Mouse (Mus musculus): ENCODE data around the gene B230118H07Rik. TPM values are rescaled to one million over a fixed set of nuclear protein-coding genes. Genes with fewer than 3 reads are reported as not detected.

The B230118H07Rik gene
- total and polyA plus RNA-seq, 3 experiments: 5.0 to 12.6 (median 9.7) TPM

DNA sequence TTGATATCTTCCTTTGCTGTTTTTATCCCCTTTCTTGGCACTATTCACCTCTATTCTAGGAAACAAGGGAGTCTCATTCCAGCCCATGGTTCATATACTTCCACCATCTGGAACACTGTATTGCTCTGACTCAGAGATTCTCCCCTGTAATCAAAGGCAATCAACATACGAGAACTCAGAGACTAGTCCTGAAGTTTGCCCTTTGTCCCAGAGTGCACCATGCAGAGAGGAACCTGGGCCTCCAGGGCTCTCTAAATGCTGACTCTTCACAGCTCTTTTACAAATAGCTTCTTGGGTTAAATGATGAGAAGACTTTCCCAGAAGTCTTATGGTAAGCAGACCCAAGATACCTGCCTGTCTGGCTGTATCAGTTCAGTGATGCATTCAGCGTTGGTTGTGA, 11.2 kb upstream of the B230118H07Rik start:
- TF ChIP-seq ETS1 (conservative IDR thresholded peaks at IDR 0.05; ENCODE audit: low read depth, low read length) (no peak), PAX5 (IDR thresholded peaks at IDR 0.05; ENCODE audit: low read length) (no peak)
- H3K27ac ChIP-seq (ENCODE audit: insufficient read depth, low read depth): no peak overlapping the region
- no peak overlapping the region for H3K9ac ChIP-seq (ENCODE audit: insufficient read depth, low read depth)
- H3K9me3 ChIP-seq (replicated peaks; ENCODE audit: low read length): no peaks in the 10 kb centered on the region
- peaks cover 21% of the 10 kb centered on the region for H3K27me3 ChIP-seq (replicated peaks)
- no peak for DNase-seq (ENCODE audit: extremely low read depth)
- dilution Hi-C loops (cut with MboI; ENCODE audit: extremely low pct_ligation_motif_present, extremely low pct_unique_long_range_greater_than_20kb, low sequenced_read_pairs) (no loop called here), in situ Hi-C loops (cut with MboI; ENCODE audit: low pct_ligation_motif_present, low pct_unique_long_range_greater_than_20kb, low sequenced_read_pairs) (no loop called here)
- no peaks in the 10 kb centered on the region for H3K4me1 ChIP-seq (ENCODE audit: control insufficient read depth in 1 of 2, insufficient read depth in 2 of 2)
- no peaks in the 10 kb centered on the region for H3K79me2 ChIP-seq (replicated peaks; ENCODE audit: control insufficient read depth, extremely low read depth, insufficient read depth, poor library complexity, severe bottlenecking)
- no peak overlapping the region for H3K4me3 ChIP-seq (replicated peaks in 1 of 3; ENCODE audit: low read depth in 2 of 3, low read length in 2 of 3, poor library complexity in 1 of 3)
- H3K4me2 ChIP-seq (ENCODE audit: insufficient read depth, low read depth, poor library complexity, severe bottlenecking): no peak overlapping the region
- no peaks in the 10 kb centered on the region for H3K36me3 ChIP-seq (replicated peaks in 1 of 2; ENCODE audit: control insufficient read depth in 1 of 2, insufficient read depth in 1 of 2, low read length in 1 of 2)

DNA sequence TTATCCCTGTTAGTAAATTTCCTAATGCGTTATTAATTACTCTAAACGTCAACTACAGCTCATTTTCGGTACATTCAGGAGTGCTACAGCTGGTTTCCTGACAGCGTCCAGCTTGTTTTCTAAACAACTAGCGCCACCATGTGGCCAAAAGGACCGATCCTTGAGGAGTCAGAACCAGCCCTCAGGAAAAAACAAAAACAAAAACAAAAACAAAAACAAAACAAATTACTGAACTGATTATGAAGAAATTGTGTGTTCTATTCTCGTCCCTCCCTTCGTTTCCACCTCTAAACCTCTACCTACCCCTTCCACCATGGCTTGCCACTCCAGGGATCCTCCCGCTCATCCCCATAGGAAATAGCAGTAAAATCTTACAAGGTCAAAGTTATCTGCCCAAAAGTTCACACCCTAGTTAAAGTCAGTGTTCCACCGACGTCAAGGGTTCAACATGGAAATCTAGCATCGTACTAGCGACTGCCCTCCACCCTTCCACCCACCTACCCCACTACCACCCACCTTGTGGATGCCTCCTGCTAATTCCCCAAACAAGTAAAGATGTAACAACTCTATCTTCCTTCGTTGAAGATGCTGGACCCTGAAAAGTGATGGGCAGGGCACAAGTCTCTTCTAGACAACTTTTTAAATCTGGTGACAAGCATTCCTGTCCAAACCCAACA, 3.7 kb upstream of the B230118H07Rik start:
- Histone ChIP-seq H3K9ac (ENCODE audit: insufficient read depth, low read depth) (no peak overlapping the region), H3K4me3 (replicated peaks in 1 of 3; ENCODE audit: low read depth in 2 of 3, low read length in 2 of 3, poor library complexity in 1 of 3) (no peak overlapping the region), H3K27ac (ENCODE audit: insufficient read depth, low read depth) (no peak overlapping the region), H3K4me1 (ENCODE audit: control insufficient read depth in 1 of 2, insufficient read depth in 2 of 2) (no peaks in the 10 kb centered on the region), H3K9me3 (replicated peaks; ENCODE audit: low read length) (no peaks in the 10 kb centered on the region), H3K27me3 (replicated peaks) (peaks cover 51% of the 10 kb centered on the region), H3K4me2 (ENCODE audit: insufficient read depth, low read depth, poor library complexity, severe bottlenecking) (no peak overlapping the region; the same call in 1 of the 2 replicates), H3K36me3 (replicated peaks in 1 of 2; ENCODE audit: control insufficient read depth in 1 of 2, insufficient read depth in 1 of 2, low read length in 1 of 2) (no peaks in the 10 kb centered on the region), H3K79me2 (replicated peaks; ENCODE audit: control insufficient read depth, extremely low read depth, insufficient read depth, poor library complexity, severe bottlenecking) (no peaks in the 10 kb centered on the region)
- dilution Hi-C loops (cut with MboI; ENCODE audit: extremely low pct_ligation_motif_present, extremely low pct_unique_long_range_greater_than_20kb, low sequenced_read_pairs) (no loop called here), in situ Hi-C loops (cut with MboI; ENCODE audit: low pct_ligation_motif_present, low pct_unique_long_range_greater_than_20kb, low sequenced_read_pairs) (no loop called here)
- peak; percentile 41 for DNase-seq (ENCODE audit: extremely low read depth)
- no peak for TF ChIP-seq IRF4 (IDR thresholded peaks at IDR 0.05; ENCODE audit: low read depth, low read length)
- peak; percentile 30 to 73; a peak in 2 of 4 replicates for TF ChIP-seq CTCF (conservative IDR thresholded peaks at IDR 0.05 in 1 of 2, IDR thresholded peaks at IDR 0.05 in 1 of 2; ENCODE audit: low read depth in 2 of 2, low read length in 2 of 2)
- peak; percentile 78 for TF ChIP-seq RAD21 (IDR thresholded peaks at IDR 0.05; ENCODE audit: low read depth, low read length)
- TF ChIP-seq JUND (conservative IDR thresholded peaks at IDR 0.05; ENCODE audit: low read depth, low read length): no peak
- TF ChIP-seq JUN (IDR thresholded peaks at IDR 0.05; ENCODE audit: insufficient read depth, low read depth, low read length): no peak
- TF ChIP-seq SMC3 (IDR thresholded peaks at IDR 0.05; ENCODE audit: low read depth, low read length): peak; percentile 61

DNA sequence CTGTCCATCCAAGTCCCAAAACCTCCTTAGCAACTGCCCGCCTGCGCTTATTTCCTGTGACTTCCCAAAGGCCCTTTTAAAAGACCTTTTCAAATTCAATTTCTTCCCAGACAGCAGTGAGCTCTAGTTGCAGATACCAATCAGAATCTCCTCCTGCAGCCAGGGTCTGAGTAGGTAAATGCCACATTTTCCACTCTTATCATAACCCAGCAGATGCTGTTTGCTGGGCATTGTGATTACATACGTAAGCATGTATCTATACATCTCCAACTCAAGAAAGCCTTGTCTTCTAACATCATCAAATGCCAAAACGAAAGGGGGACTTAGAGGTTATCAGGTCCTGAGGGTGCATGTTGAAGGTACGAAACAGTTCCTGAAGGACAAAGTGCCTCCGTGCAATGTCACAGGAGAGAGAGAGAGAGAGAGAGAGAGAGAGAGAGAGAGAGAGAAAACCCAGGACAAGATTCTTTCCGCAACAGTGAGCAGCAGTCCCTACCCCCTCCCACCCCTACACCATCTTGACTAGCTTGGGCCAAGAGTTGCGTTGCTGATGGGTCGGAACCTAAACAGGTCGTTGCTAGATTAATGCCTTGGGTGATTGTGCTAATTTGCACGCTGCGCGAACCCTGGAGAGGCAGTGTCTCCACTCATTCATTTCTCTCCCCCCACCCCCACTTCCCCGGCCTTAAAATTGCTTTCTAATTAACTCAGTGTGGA, 3.0 kb upstream of the B230118H07Rik start:
- no peak overlapping the region for H3K9ac ChIP-seq (ENCODE audit: insufficient read depth, low read depth)
- no peaks in the 10 kb centered on the region for H3K9me3 ChIP-seq (replicated peaks; ENCODE audit: low read length)
- H3K36me3 ChIP-seq (replicated peaks in 1 of 2; ENCODE audit: control insufficient read depth in 1 of 2, insufficient read depth in 1 of 2, low read length in 1 of 2): no peaks in the 10 kb centered on the region
- peaks cover 53% of the 10 kb centered on the region for H3K27me3 ChIP-seq (replicated peaks)
- H3K4me2 ChIP-seq (ENCODE audit: insufficient read depth, low read depth, poor library complexity, severe bottlenecking): no peak overlapping the region; the same call in 1 of the 2 replicates
- no peak for DNase-seq (ENCODE audit: extremely low read depth)
- H3K4me1 ChIP-seq (ENCODE audit: control insufficient read depth in 1 of 2, insufficient read depth in 2 of 2): no peaks in the 10 kb centered on the region
- H3K4me3 ChIP-seq (replicated peaks in 1 of 3; ENCODE audit: low read depth in 2 of 3, low read length in 2 of 3, poor library complexity in 1 of 3): no peak overlapping the region
- TF ChIP-seq CHD2 (IDR thresholded peaks at IDR 0.05; ENCODE audit: low read length) (no peak), MAZ (IDR thresholded peaks at IDR 0.05; ENCODE audit: low read depth, low read length) (no peak), PAX5 (IDR thresholded peaks at IDR 0.05; ENCODE audit: low read length) (no peak), MEF2A (IDR thresholded peaks at IDR 0.05; ENCODE audit: borderline replicate concordance, low read depth, low read length) (no peak), POLR2A (IDR thresholded peaks at IDR 0.05; ENCODE audit: low read depth, low read length) (no peak), TCF12 (IDR thresholded peaks at IDR 0.05; ENCODE audit: low read depth, low read length) (no peak), IRF4 (IDR thresholded peaks at IDR 0.05; ENCODE audit: low read depth, low read length) (no peak), JUN (IDR thresholded peaks at IDR 0.05; ENCODE audit: insufficient read depth, low read depth, low read length) (no peak), CHD1 (IDR thresholded peaks at IDR 0.05; ENCODE audit: low read depth, low read length) (no peak), SIN3A (IDR thresholded peaks at IDR 0.05; ENCODE audit: low read length) (no peak), ZKSCAN1 (IDR thresholded peaks at IDR 0.05; ENCODE audit: borderline replicate concordance, low read depth, low read length) (no peak), NRF1 (IDR thresholded peaks at IDR 0.05; ENCODE audit: low read depth, low read length) (no peak), ETS1 (conservative IDR thresholded peaks at IDR 0.05; ENCODE audit: low read depth, low read length) (no peak), NELFE (IDR thresholded peaks at IDR 0.05; ENCODE audit: low read depth, low read length) (no peak), MAFK (IDR thresholded peaks at IDR 0.05; ENCODE audit: insufficient replicate concordance, low read length) (no peak), KAT2A (IDR thresholded peaks at IDR 0.05; ENCODE audit: insufficient replicate concordance, low read length) (no peak), MXI1 (IDR thresholded peaks at IDR 0.05; ENCODE audit: low read depth, low read length) (no peak), TBP (conservative IDR thresholded peaks at IDR 0.05; ENCODE audit: low read depth, low read length) (no peak), ZC3H11A (IDR thresholded peaks at IDR 0.05; ENCODE audit: low read depth, low read length) (no peak)
- dilution Hi-C loops (cut with MboI; ENCODE audit: extremely low pct_ligation_motif_present, extremely low pct_unique_long_range_greater_than_20kb, low sequenced_read_pairs): no loop called here
- no peak overlapping the region for H3K27ac ChIP-seq (ENCODE audit: insufficient read depth, low read depth)
- H3K79me2 ChIP-seq (replicated peaks; ENCODE audit: control insufficient read depth, extremely low read depth, insufficient read depth, poor library complexity, severe bottlenecking): no peaks in the 10 kb centered on the region
- in situ Hi-C loops (cut with MboI; ENCODE audit: low pct_ligation_motif_present, low pct_unique_long_range_greater_than_20kb, low sequenced_read_pairs): no loop called here
